Mouse (Mus musculus): ENCODE measurements around the gene Ripor3. TPM values are rescaled to one million over a fixed set of nuclear protein-coding genes. Genes with fewer than 3 reads are reported as not detected.

Ripor3 gene
- polyA plus RNA-seq, 1 experiment from 2014 or later: 1.2 TPM

DNA sequence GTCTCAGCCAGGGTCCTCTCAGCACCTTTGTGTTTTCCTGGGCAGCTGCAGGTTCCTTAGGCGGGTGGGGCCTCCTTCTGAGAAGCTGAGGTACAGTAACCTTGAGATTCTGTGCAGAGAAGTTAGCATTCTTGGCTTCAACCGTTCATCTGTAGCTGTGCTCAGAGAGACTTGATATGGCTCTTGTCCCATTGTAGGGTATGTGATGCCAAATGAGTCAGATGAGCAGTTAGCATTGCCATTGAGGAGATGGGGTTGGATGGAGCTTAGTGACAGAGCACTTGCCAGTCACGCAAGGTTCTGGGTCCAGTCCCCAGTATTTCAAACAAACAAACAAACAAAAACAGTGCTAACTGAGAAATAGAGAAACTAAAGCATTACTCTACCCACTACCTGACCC is 44.5 kb downstream of the Ripor3 start:
- Histone ChIP-seq H3K9ac (no peak overlapping the region), H3K4me3 (replicated peaks) (no peak overlapping the region), H3K4me1 (replicated peaks) (peaks cover 11% of the 10 kb centered on the region), H3K27me3 (no peaks in the 10 kb centered on the region), H3K4me2 (no peak overlapping the region), H3K27ac (replicated peaks) (no peak overlapping the region), H3K9me3 (replicated peaks) (no peaks in the 10 kb centered on the region), H3K36me3 (replicated peaks) (peaks cover 73% of the 10 kb centered on the region)
- 70% methylated on average over 3 of the region's 3 CpGs for WGBS (ENCODE audit: insufficient replicate concordance)
- ATAC-seq (ENCODE audit: insufficient read depth): no peak

DNA sequence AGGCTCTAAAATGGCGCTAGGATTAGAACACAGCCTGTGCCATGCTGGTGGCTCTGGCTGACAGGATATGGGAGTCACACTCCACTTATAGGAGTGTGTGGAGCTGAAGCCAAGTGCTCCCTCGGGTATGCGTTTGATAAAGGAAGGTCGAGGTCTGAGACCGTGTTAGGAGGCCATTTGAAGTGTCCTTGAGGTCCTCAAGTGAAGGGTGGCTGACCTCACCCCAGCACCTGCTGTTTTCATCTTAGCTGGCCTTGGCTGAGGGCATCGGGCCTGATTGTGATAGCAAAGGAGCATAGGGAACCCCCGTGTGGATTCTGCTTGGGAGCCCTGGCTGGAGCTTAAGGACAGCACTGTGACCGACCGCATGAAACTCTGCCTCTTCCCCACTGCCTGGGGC is 46.1 kb downstream of the Ripor3 start:
- peaks cover 58% of the 10 kb centered on the region for H3K36me3 ChIP-seq (replicated peaks)
- H3K9ac ChIP-seq: no peak overlapping the region
- no peaks in the 10 kb centered on the region for H3K9me3 ChIP-seq (replicated peaks)
- H3K4me2 ChIP-seq: no peak overlapping the region
- no peaks in the 10 kb centered on the region for H3K27me3 ChIP-seq
- no peak for ATAC-seq (ENCODE audit: insufficient read depth)
- H3K4me3 ChIP-seq (replicated peaks): no peak overlapping the region
- peaks cover 27% of the 10 kb centered on the region for H3K4me1 ChIP-seq (replicated peaks)
- 85% methylated on average over 9 of the region's 9 CpGs for WGBS (ENCODE audit: insufficient replicate concordance)
- no peak overlapping the region for H3K27ac ChIP-seq (replicated peaks)

DNA sequence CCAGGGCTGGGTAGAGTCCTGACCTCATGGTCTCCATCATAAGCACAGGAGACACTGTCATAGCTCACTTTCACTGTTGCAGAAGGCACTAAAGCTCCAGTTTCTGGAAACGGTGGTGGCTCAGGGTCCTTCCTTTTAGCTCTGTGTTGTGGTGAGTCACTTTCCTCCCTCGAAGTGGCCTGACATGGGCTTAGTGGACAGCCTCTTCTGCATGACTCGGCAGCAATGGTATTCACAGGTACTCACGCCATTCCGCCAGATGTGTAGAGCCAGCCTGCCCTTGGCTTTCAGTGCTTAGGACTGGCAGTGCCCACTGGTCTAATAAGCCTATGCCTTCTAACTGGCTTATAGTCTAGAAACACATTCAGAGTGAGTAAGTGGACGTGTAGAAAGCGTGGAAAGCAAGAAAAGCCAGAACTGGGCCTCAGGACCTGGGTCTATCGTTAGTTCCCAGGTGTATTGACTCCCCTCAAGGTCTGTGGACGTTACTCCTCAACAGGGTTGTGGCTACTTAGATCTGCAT is 46.6 kb downstream of the Ripor3 start:
- Histone ChIP-seq H3K27ac (replicated peaks) (no peak overlapping the region), H3K27me3 (no peaks in the 10 kb centered on the region), H3K9me3 (replicated peaks) (no peaks in the 10 kb centered on the region), H3K4me3 (replicated peaks) (no peak overlapping the region), H3K9ac (no peak overlapping the region), H3K4me1 (replicated peaks) (peaks cover 31% of the 10 kb centered on the region), H3K36me3 (replicated peaks) (peaks cover 54% of the 10 kb centered on the region), H3K4me2 (no peak overlapping the region)
- no peak for ATAC-seq (ENCODE audit: insufficient read depth)
- WGBS (ENCODE audit: insufficient replicate concordance): 73% methylated on average over 9 of the region's 9 CpGs

DNA sequence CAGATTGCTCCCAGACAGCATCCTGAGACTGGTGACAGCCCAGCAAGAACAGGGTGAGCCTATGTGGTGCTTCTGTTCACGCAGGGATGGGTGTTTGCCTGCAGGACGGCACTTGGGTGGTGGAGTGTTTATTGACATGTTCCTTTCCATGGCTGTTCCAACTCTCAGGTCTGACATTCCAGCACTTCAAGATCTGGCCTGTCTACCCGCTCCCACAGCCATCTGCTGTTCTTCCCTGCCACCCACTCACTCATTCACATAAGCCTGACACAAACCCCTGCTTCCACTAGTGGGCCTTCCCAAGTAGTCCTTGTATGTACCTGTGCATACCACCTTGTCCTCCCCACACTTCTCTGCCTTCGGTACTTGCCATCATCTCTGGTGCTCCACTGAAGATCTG is 47.2 kb downstream of the Ripor3 start:
- H3K4me2 ChIP-seq: no peak overlapping the region
- H3K4me3 ChIP-seq (replicated peaks): no peak overlapping the region
- no peaks in the 10 kb centered on the region for H3K9me3 ChIP-seq (replicated peaks)
- H3K27ac ChIP-seq (replicated peaks): no peak overlapping the region
- ATAC-seq (ENCODE audit: insufficient read depth): no peak
- 78% methylated on average over 4 of the region's 4 CpGs for WGBS (ENCODE audit: insufficient replicate concordance)
- H3K36me3 ChIP-seq (replicated peaks): peaks cover 47% of the 10 kb centered on the region
- no peak overlapping the region for H3K9ac ChIP-seq
- no peaks in the 10 kb centered on the region for H3K27me3 ChIP-seq
- H3K4me1 ChIP-seq (replicated peaks): peaks cover 37% of the 10 kb centered on the region

DNA sequence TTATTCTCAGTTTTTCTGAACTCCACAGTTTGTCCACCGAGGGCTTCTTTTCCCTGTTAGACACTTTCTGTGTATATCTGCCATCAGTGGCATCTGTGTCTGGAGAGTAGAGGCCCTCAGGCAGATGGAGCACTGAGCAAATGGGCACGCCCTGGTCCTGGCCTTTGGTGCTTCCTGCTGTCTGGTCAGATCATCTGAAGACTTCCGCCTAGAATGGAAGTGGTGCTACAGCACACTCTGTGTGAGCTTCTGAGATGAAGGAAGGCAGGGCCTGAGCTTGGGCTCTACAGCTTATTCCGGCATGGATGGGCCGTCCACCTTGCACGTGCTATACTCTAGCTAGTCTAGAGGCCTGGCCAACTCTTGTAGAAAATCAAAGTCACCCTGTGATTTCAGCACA is 48.1 kb downstream of the Ripor3 start:
- 77% methylated on average over 6 of the region's 6 CpGs for WGBS (ENCODE audit: insufficient replicate concordance)
- Histone ChIP-seq H3K27ac (replicated peaks) (no peak overlapping the region), H3K9me3 (replicated peaks) (no peaks in the 10 kb centered on the region), H3K9ac (no peak overlapping the region), H3K36me3 (replicated peaks) (peaks cover 41% of the 10 kb centered on the region), H3K4me2 (no peak overlapping the region), H3K4me3 (replicated peaks) (no peak overlapping the region), H3K27me3 (no peaks in the 10 kb centered on the region), H3K4me1 (replicated peaks) (peaks cover 44% of the 10 kb centered on the region)
- ATAC-seq (ENCODE audit: insufficient read depth): no peak

DNA sequence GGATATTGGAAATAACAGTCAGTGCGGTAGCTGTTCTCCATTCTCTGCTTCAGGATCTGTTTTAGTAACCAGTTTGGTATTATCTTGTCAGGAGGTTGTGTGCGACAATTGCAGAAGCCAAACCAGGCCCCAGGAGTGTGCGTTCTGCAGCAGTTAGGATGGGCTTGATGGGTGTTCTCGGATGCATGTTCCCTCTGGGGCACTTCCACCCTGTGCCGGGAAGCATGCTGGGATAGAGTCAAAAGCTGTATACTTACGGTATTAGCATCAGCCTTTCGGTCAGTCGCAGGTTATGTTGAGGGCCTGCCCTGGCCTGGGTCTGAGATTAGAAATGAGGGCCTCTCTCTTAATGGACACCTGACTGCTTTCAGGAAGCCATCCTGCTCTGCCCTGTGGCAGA is 49.8 kb downstream of the Ripor3 start:
- Histone ChIP-seq H3K4me1 (replicated peaks) (peaks cover 54% of the 10 kb centered on the region), H3K36me3 (replicated peaks) (peaks cover 24% of the 10 kb centered on the region), H3K9me3 (replicated peaks) (no peaks in the 10 kb centered on the region), H3K4me3 (replicated peaks) (no peak overlapping the region), H3K9ac (no peak overlapping the region), H3K27me3 (no peaks in the 10 kb centered on the region), H3K27ac (replicated peaks) (peak overlapping the region; percentile 80), H3K4me2 (no peak overlapping the region)
- WGBS (ENCODE audit: insufficient replicate concordance): 75% methylated on average over 8 of the region's 8 CpGs
- ATAC-seq (ENCODE audit: insufficient read depth): no peak

DNA sequence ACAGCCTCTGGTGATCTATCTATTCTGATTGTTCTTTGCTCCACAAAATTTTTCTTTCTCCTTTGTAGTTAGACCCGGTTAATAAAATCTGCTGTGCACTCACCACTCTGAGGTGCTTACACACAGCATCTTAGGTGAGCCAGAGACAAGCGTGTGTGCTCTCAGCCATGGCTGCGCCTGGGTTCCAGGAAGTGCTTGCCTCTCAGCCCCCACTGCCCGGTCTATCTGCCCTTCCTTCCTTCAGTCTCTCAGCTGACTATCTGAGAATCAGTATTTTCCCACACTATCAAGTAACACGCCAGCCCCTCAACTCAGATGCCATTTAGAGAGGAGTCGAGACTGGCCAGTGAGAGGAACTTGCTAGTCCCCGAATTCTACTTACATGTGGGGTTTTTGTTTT is 50.4 kb downstream of the Ripor3 start:
- H3K36me3 ChIP-seq (replicated peaks): peaks cover 18% of the 10 kb centered on the region
- ATAC-seq (ENCODE audit: insufficient read depth): no peak
- peak overlapping the region; percentile 80 for H3K27ac ChIP-seq (replicated peaks)
- no peak overlapping the region for H3K9ac ChIP-seq
- 21% methylated on average over 7 of the region's 7 CpGs for WGBS (ENCODE audit: insufficient replicate concordance)
- no peaks in the 10 kb centered on the region for H3K9me3 ChIP-seq (replicated peaks)
- peaks cover 57% of the 10 kb centered on the region for H3K4me1 ChIP-seq (replicated peaks)
- H3K27me3 ChIP-seq: no peaks in the 10 kb centered on the region
- H3K4me2 ChIP-seq: no peak overlapping the region
- no peak overlapping the region for H3K4me3 ChIP-seq (replicated peaks)

DNA sequence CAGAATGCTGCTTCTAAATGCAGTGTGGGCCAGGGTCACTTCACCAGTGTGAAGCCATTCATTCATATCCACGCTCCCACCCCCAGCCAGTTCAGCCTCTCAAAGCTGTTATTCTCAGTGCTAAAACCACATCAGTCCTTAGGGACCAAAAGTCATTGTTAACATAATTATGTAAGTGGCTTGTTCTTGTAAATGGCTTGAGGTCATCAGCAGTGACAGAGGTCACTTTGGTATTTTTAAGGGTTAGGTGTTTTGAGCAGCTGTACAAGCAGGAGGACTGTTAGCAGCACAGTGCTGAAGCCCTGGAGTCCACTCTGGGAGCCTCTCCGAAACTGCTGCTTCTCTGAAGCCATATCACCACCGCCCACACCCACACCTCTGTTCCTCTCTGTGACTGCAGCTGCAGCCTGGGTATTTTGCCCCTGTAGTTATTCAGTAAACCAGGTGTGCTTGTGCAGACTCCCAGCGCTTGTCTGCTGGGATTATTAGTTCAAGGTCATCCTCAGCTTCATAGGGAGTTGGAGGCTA is 51.0 kb downstream of the Ripor3 start:
- WGBS (ENCODE audit: insufficient replicate concordance): 29% methylated on average over 4 of the region's 4 CpGs
- Histone ChIP-seq H3K9ac (no peak overlapping the region), H3K27me3 (no peaks in the 10 kb centered on the region), H3K4me1 (replicated peaks) (peaks cover 57% of the 10 kb centered on the region), H3K9me3 (replicated peaks) (no peaks in the 10 kb centered on the region), H3K27ac (replicated peaks) (peak overlapping the region; percentile 80), H3K4me2 (peak overlapping the region; percentile 35), H3K36me3 (replicated peaks) (peaks cover 12% of the 10 kb centered on the region), H3K4me3 (replicated peaks) (no peak overlapping the region)
- peak; percentile 43 for ATAC-seq (ENCODE audit: insufficient read depth)

DNA sequence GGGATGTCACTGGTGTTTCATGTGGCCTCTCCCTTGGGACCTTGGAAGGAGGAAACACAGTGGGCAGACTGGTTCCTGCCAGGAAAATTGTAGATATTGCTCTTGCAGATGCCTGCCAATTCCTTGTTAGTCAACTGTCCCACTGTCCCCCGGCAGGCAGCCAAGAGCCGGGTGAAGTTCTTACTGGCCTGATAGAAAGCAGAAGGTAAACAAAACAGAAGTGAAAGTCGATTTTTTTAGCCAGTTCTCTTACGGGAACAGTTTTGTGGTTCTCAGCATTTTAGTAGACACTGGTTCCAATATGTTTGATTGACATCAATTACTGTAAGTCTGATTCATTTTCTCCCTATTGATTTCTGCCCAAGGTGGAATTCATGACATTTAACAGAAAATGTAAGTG is 51.6 kb downstream of the Ripor3 start:
- WGBS (ENCODE audit: insufficient replicate concordance): 35% methylated on average over 4 of the region's 4 CpGs
- no peak overlapping the region for H3K9ac ChIP-seq
- H3K4me2 ChIP-seq: peak overlapping the region; percentile 35

DNA sequence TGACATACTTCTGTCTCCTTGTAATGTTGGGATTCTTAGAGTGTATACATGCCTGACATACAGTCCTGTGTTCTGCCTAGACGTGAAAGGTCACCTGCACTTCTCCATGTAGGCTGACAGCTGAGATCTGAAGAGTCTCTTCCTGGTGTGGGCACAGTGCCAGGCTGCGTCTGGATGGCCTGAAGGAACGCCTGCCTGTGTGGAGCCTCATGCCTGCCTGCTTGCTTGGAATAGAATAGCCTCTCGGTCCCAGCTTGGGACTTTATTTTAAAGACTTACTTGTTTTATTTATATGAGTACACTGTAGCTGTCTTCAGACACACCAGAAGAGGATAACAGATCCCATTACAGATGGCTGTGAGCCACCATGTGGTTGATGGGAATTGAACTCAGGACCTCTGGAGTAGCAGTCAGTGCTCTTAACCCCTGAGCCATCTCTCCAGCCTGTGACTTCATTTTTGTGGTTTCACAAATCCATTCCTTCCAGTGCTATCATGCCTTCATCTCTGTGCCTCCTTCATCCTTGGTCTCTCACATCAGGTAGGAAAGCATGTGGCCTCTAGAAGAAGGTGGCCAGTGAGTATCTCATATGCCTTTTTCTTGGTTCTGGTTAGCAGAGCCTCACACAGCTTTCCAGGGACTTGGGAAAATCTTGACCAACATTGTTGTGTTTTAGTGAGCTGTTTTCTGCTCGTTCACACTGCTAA is 52.2 kb downstream of the Ripor3 start:
- Histone ChIP-seq H3K27ac (replicated peaks) (peak overlapping the region; percentile 80), H3K9me3 (replicated peaks) (no peaks in the 10 kb centered on the region), H3K27me3 (no peaks in the 10 kb centered on the region), H3K9ac (no peak overlapping the region), H3K4me2 (peak overlapping the region; percentile 15; the same call in 1 of the 2 replicates), H3K36me3 (replicated peaks) (0 out of 2 replicates have a peak, but pooled peaks cover under 1% of the 10 kb centered on the region), H3K4me3 (replicated peaks) (no peak overlapping the region), H3K4me1 (replicated peaks) (peaks cover 57% of the 10 kb centered on the region)
- ATAC-seq (ENCODE audit: insufficient read depth): no peak
- WGBS (ENCODE audit: insufficient replicate concordance): 56% methylated on average over 5 of the region's 5 CpGs

More for the DNA sequence above, 51.6 kb downstream of the Ripor3 start:
- peaks cover 57% of the 10 kb centered on the region for H3K4me1 ChIP-seq (replicated peaks)
- H3K4me3 ChIP-seq (replicated peaks): no peak overlapping the region
- no peak for ATAC-seq (ENCODE audit: insufficient read depth)
- H3K9me3 ChIP-seq (replicated peaks): no peaks in the 10 kb centered on the region
- H3K36me3 ChIP-seq (replicated peaks): peaks cover 6% of the 10 kb centered on the region
- peak overlapping the region; percentile 80 for H3K27ac ChIP-seq (replicated peaks)
- H3K27me3 ChIP-seq: no peaks in the 10 kb centered on the region

DNA sequence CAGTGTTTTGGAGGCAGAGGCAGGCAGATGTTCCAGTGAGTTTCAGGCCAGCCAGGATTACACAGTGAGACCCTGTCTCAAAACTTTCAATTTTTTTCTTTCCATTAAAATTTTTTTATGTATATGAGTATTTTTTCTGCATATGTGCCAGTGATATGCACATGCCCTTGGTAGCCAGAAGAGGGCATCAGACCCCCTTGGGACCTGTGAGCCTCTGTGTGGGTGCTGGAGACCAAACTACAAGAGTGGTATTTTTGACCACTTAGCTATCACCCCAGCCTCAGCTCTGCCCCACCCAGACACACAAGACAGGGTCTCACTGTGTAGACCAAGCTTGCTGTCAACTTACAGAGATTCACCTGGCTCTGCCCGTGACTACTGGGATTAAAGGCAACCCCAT is 52.9 kb downstream of the Ripor3 start:
- no peak overlapping the region for H3K4me2 ChIP-seq
- no peaks in the 10 kb centered on the region for H3K27me3 ChIP-seq
- H3K4me3 ChIP-seq (replicated peaks): no peak overlapping the region
- 79% methylated on average over 1 of the region's 1 CpGs for WGBS (ENCODE audit: insufficient replicate concordance)
- no peak overlapping the region for H3K9ac ChIP-seq
- no peaks in the 10 kb centered on the region for H3K36me3 ChIP-seq (replicated peaks)
- peaks cover 56% of the 10 kb centered on the region for H3K4me1 ChIP-seq (replicated peaks)
- no peak for ATAC-seq (ENCODE audit: insufficient read depth)
- H3K9me3 ChIP-seq (replicated peaks): no peaks in the 10 kb centered on the region
- H3K27ac ChIP-seq (replicated peaks): peak overlapping the region; percentile 80; the same call in 1 of the 2 replicates
